Mouse (Mus musculus) intestine, embryonic 15.5 days (tissue): ENCODE data around the gene BC067074. TPM values are rescaled to one million over a fixed set of nuclear protein-coding genes. Genes with fewer than 3 reads are reported as not detected.

Experiments used
- polyA plus RNA-seq: library from polyadenylated mRNA; unstranded; fragments of >200 nt; fragmentation: Nextera tagmentation; extraction: Ambion mirVana; gene quantifications from 2 replicates; pipeline ENCODE4 v1.2.1, GENCODE M21; 2015

BC067074 gene
- polyA plus RNA-seq, 1 experiment from 2014 or later = 2.8 TPM

Other genes with a start within 250 kb of the BC067074 start
- 106 and 119 TPM in 2 replicates for gene Gpx8, start 246.7 kb upstream of the BC067074 start, polyA plus RNA-seq
- gene Gzma, start 192.2 kb upstream of the BC067074 start, polyA plus RNA-seq = 2.4 and 2.7 TPM in 2 replicates
- 4.2 and 4.5 TPM in 2 replicates for gene Esm1, start 83.5 kb upstream of the BC067074 start, polyA plus RNA-seq
- not detected in 2 replicates for gene Gzmk, start 67.3 kb upstream of the BC067074 start, polyA plus RNA-seq